Mouse (Mus musculus) CH12.LX (cell line): Measurements from ENCODE around the gene Ncoa5. TPM values are rescaled to one million over a fixed set of nuclear protein-coding genes. Genes with fewer than 3 reads are reported as not detected.

Source experiments
- DNase-seq: peaks from one replicate; pipeline ENCODE4 v3.0.0-alpha.2; 2013; ENCODE audit errors: extremely low read depth
- H3K27ac ChIP-seq: 2 replicates; pipeline ENCODE4 v1.5.1; 2012; ENCODE audit warnings: low read depth, mild to moderate bottlenecking, control low read depth, moderate library complexity; ENCODE audit not compliant: insufficient read depth
- H3K27me3 ChIP-seq: replicated peaks from 2 replicates; pipeline ENCODE3; 2012; ENCODE audit warnings: inconsistent platforms
- H3K36me3 ChIP-seq, 2 experiments: replicated peaks in 1 of 2; 2 replicates each; pipeline versions ENCODE3 to v1.6.1; 2012; ENCODE audit warnings: inconsistent platforms in 1 of 2, low read length in 1 of 2, mild to moderate bottlenecking in 1 of 2, mixed read lengths in 1 of 2, moderate library complexity in 1 of 2; ENCODE audit not compliant: control insufficient read depth in 1 of 2, insufficient read depth in 1 of 2
- H3K4me1 ChIP-seq, 2 experiments: 2 replicates each; pipeline ENCODE4 v1.6.1; 2012; ENCODE audit warnings: inconsistent platforms in 1 of 2, moderate library complexity in 1 of 2; ENCODE audit not compliant: insufficient read depth in 2 of 2, control insufficient read depth in 1 of 2
- H3K4me2 ChIP-seq: 2 replicates; pipeline ENCODE4 v1.6.1; 2012; ENCODE audit warnings: low read depth, mild to moderate bottlenecking, control low read depth; ENCODE audit not compliant: poor library complexity, insufficient read depth, severe bottlenecking
- H3K4me3 ChIP-seq, 3 experiments: fragments of 150-350 bp in 1 of 3; sonication (generic) in 1 of 3; replicated peaks in 1 of 3; 2 replicates each; pipeline versions ENCODE3 to v1.5.1; 2011 to 2012; ENCODE audit warnings: low read depth in 2 of 3, low read length in 2 of 3, mild to moderate bottlenecking in 2 of 3, moderate library complexity in 2 of 3, control low read depth in 1 of 3, improper control_type of control experiment in 1 of 3, inconsistent platforms in 1 of 3, mixed read lengths in 1 of 3; ENCODE audit not compliant: poor library complexity in 1 of 3
- H3K79me2 ChIP-seq: replicated peaks from 2 replicates; pipeline ENCODE4 v1.6.1; 2012; ENCODE audit warnings: mild to moderate bottlenecking, moderate library complexity; ENCODE audit not compliant: control insufficient read depth, poor library complexity, insufficient read depth, severe bottlenecking; ENCODE audit errors: extremely low read depth
- H3K9ac ChIP-seq: 2 replicates; pipeline ENCODE4 v1.6.1; 2012; ENCODE audit warnings: low read depth, mild to moderate bottlenecking, control low read depth, moderate library complexity; ENCODE audit not compliant: insufficient read depth
- H3K9me3 ChIP-seq: replicated peaks from 2 replicates; pipeline ENCODE3; 2012; ENCODE audit warnings: low read length, inconsistent platforms, mixed read lengths
- BHLHE40 ChIP-seq: IDR thresholded peaks from 2 replicates; pipeline ENCODE4 v1.6.1; 2011; ENCODE audit warnings: mild to moderate bottlenecking, low read depth, low read length, improper control_type of control experiment
- CTCF ChIP-seq, 2 experiments: IDR thresholded peaks in 1 of 2; conservative IDR thresholded peaks in 1 of 2; 2 replicates each; pipeline ENCODE4 v1.5.1; 2011 to 2012; ENCODE audit warnings: low read depth in 2 of 2, low read length in 2 of 2, improper control_type of control experiment in 1 of 2, inconsistent platforms in 1 of 2, mild to moderate bottlenecking in 1 of 2, moderate library complexity in 1 of 2
- ELF1 ChIP-seq: IDR thresholded peaks from 2 replicates; pipeline ENCODE4 v1.6.1; 2014; ENCODE audit warnings: low read depth, mild to moderate bottlenecking, inconsistent platforms, low read length, improper control_type of control experiment
- ETS1 ChIP-seq: conservative IDR thresholded peaks from 2 replicates; pipeline ENCODE4 v1.6.1; 2012; ENCODE audit warnings: low read depth, mild to moderate bottlenecking, inconsistent platforms, low read length, improper control_type of control experiment, moderate library complexity
- GABPA ChIP-seq: IDR thresholded peaks from 2 replicates; pipeline ENCODE4 v1.6.1; 2012; ENCODE audit warnings: low read depth, low read length, improper control_type of control experiment, inconsistent platforms; ENCODE audit not compliant: insufficient replicate concordance
- IRF4 ChIP-seq: IDR thresholded peaks from 2 replicates; pipeline ENCODE4 v1.6.1; 2014; ENCODE audit warnings: low read depth, mild to moderate bottlenecking, inconsistent platforms, low read length, improper control_type of control experiment
- MAFK ChIP-seq: IDR thresholded peaks from 2 replicates; pipeline ENCODE4 v1.6.1; 2011; ENCODE audit warnings: low read length, improper control_type of control experiment; ENCODE audit not compliant: insufficient replicate concordance
- NELFE ChIP-seq: IDR thresholded peaks from 2 replicates; pipeline ENCODE4 v1.6.1; 2011; ENCODE audit warnings: low read depth, low read length, improper control_type of control experiment
- PAX5 ChIP-seq: IDR thresholded peaks from 2 replicates; pipeline ENCODE4 v1.6.1; 2012; ENCODE audit warnings: low read length, inconsistent platforms, mixed read lengths
- RAD21 ChIP-seq: IDR thresholded peaks from 2 replicates; pipeline ENCODE4 v1.6.1; 2011; ENCODE audit warnings: low read depth, mild to moderate bottlenecking, low read length, improper control_type of control experiment, moderate library complexity
- SIN3A ChIP-seq: IDR thresholded peaks from 2 replicates; pipeline ENCODE4 v1.6.1; 2012; ENCODE audit warnings: low read length, improper control_type of control experiment, inconsistent platforms
- SMC3 ChIP-seq: IDR thresholded peaks from 2 replicates; pipeline ENCODE4 v1.6.1; 2011; ENCODE audit warnings: low read depth, low read length, improper control_type of control experiment
- UBTF ChIP-seq: IDR thresholded peaks from 2 replicates; pipeline ENCODE4 v1.6.1; 2012; ENCODE audit warnings: low read depth, mild to moderate bottlenecking, inconsistent platforms, low read length, improper control_type of control experiment, moderate library complexity
- USF1 ChIP-seq: IDR thresholded peaks from 2 replicates; pipeline ENCODE4 v1.6.1; 2014; ENCODE audit warnings: low read depth, mild to moderate bottlenecking, inconsistent platforms, low read length, improper control_type of control experiment
- USF2 ChIP-seq: conservative IDR thresholded peaks from 2 replicates; pipeline ENCODE4 v1.6.1; 2011; ENCODE audit warnings: low read depth, low read length, improper control_type of control experiment
- dilution Hi-C: fragments of 300-500 bp; cut with MboI; formaldehyde crosslinking; loops from 2 replicates; pipeline ENCODE4 v1.14.3; 2020; ENCODE audit warnings: low sequenced_read_pairs; ENCODE audit not compliant: extremely low pct_unique_long_range_greater_than_20kb, extremely low pct_ligation_motif_present
- in situ Hi-C: fragments of 300-500 bp; cut with MboI; formaldehyde crosslinking; loops from 3 replicates; pipeline ENCODE4 v1.14.3; 2019; ENCODE audit warnings: low sequenced_read_pairs, low pct_ligation_motif_present, low pct_unique_long_range_greater_than_20kb, mixed read lengths
- polyA plus RNA-seq: library from polyadenylated mRNA; unstranded; fragments of >175 nt; gene quantifications from 2 replicates; pipeline ENCODE4 v1.2.1, GENCODE M21; 2012; ENCODE audit warnings: low read depth; ENCODE audit not compliant: insufficient read length
- total RNA-seq, 2 experiments: library from RNA; depleted of rRNA; stranded (reverse); fragments of 300-350 nt in 1 of 2; fragments of >200 nt in 1 of 2; gene quantifications; 2 replicates each; pipeline ENCODE4 v1.2.3; 2012 to 2014

The Ncoa5 gene
- total and polyA plus RNA-seq, 3 experiments, result 18.6 to 46.4 (median 20.1) TPM

- no peak overlapping the region for H3K4me3 ChIP-seq
- in situ Hi-C loops, result loop anchor here (5.0 kb wide), 1 partner anchor 106 kb away; no protein-coding TSS in a partner anchor
- no peak overlapping the region for H3K9ac ChIP-seq
Observed at GRCm38 (mm10) chr2:164961506-164962182, 73.0 kb downstream of the Ncoa5 start.

GRCm38 (mm10) chr2:164960716-164961441, 73.8 kb downstream of the Ncoa5 start, which contains the start of gene Slc12a5:
Gene Slc12a5, plus strand, starts transcription at chr2:164960802.
- H3K9me3 ChIP-seq, result peaks cover 15% of the 10 kb centered on the region
- no peak within 1 kb of the TSS for H3K27ac ChIP-seq
- DNase-seq, result peak; percentile 37
- no peak for TF ChIP-seq BHLHE40
- TF ChIP-seq UBTF, result no peak
- TF ChIP-seq USF2, result no peak
- TF ChIP-seq GABPA, result no peak
- no peak for TF ChIP-seq NELFE
- TF ChIP-seq ETS1, result no peak
- peaks cover 61% of the 10 kb centered on the region for H3K27me3 ChIP-seq
- in situ Hi-C loops (loop anchor here (5.0 kb wide), 1 partner anchor 106 kb away; no protein-coding TSS in a partner anchor), dilution Hi-C loops (no loop called here)
- no peaks in the 10 kb centered on the region for H3K79me2 ChIP-seq
- H3K36me3 ChIP-seq, result no peaks in the 10 kb centered on the region
- H3K4me2 ChIP-seq, result peak within 1 kb of the TSS; percentile 75
- H3K4me3 ChIP-seq, result peak within 1 kb of the TSS; percentile 13 to 60 (median 51)
- peak within 1 kb of the TSS; percentile 31; the same call in 1 of the 2 replicates for H3K9ac ChIP-seq
- peaks cover 9 to 23% of the 10 kb centered on the region in 2 experiments for H3K4me1 ChIP-seq

More at GRCm38 (mm10) chr2:164961506-164962182, 73.0 kb downstream of the Ncoa5 start:
- peak; percentile 37; the same call in 1 of the 2 replicates for TF ChIP-seq SIN3A
- no peak for TF ChIP-seq BHLHE40
- TF ChIP-seq RAD21, result peak; percentile 79
- no peak for TF ChIP-seq PAX5
- 0 out of 2 replicates have a peak, but pooled peaks have one; percentile 23 for TF ChIP-seq IRF4
- no peak for TF ChIP-seq USF1
- no peak for TF ChIP-seq ELF1
- TF ChIP-seq SMC3, result peak; percentile 60
- TF ChIP-seq MAFK, result no peak
- TF ChIP-seq CTCF (conservative IDR thresholded peaks at IDR 0.05 in 1 of 2, IDR thresholded peaks at IDR 0.05 in 1 of 2; ENCODE audit: low read depth in 2 of 2, low read length in 2 of 2), result peak; percentile 80 to 83
- TF ChIP-seq, all 38 proteins: peak for 5
- Histone ChIP-seq H3K4me1 (peaks cover 9 to 23% of the 10 kb centered on the region in 2 experiments), H3K4me2 (peak overlapping the region; percentile 17; the same call in 1 of the 2 replicates), H3K27ac (no peak overlapping the region), H3K36me3 (no peaks in the 10 kb centered on the region), H3K27me3 (peaks cover 55% of the 10 kb centered on the region), H3K9me3 (peaks cover 12% of the 10 kb centered on the region), H3K79me2 (no peaks in the 10 kb centered on the region)
- dilution Hi-C loops, result no loop called here
- DNase-seq, result peak; percentile 54
